ENCODE assay signal across 14 mouse cellular contexts in the genomic region with DNA sequence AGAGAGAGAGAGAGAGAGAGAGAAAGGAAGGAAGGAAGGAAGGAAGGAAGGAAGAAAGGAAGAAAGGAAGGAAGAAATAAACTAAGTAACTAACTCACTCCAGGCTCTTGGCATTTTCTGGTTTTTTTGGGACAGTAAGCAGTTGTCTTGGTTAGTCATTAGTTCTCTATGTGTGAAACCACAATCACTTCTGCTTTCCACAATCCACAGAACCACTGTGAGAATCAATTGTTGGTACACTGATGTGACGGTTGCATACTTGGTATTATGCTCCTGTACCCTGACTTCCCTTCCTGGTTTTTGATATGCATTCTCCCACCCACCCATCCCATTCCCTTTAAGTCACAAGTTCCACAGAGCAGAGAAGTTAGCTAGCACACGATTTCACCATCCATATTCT. TPM values are rescaled to one million over a fixed set of nuclear protein-coding genes. Genes with fewer than 3 reads are reported as not detected.
DNase-seq lines count a peak whose midpoint lies in the region; ATAC-seq and TF ChIP-seq lines count a peak whose summit lies in the region.
"Had no signal": no experiment of that assay in that cellular context is flagged by ENCODE, and none has a peak within 500 bp of the region (broad histone marks: within the 10 kb centered on the region; RNA-seq: fewer than 3 reads in every experiment).

No protein-coding gene starts in this region.

- no peak overlapping the region for H3K27ac ChIP-seq in kidney, embryonic 15.5 days
- H3K27ac ChIP-seq in kidney, embryonic 16.5 days (ENCODE audit: low read length), result no peak overlapping the region
- H3K27ac ChIP-seq in embryonic facial prominence, embryonic 10.5 days (replicated peaks), result no peak overlapping the region
- no peak overlapping the region for H3K27ac ChIP-seq in liver, postnatal 0 days (ENCODE audit: low read depth)

- H3K4me1 ChIP-seq in kidney, embryonic 15.5 days, result peaks cover 18% of the 10 kb centered on the region
- peaks cover 16% of the 10 kb centered on the region for H3K4me1 ChIP-seq in kidney, embryonic 16.5 days (ENCODE audit: insufficient read depth, low read length)
- peaks cover 22% of the 10 kb centered on the region for H3K4me1 ChIP-seq in G1E (ENCODE audit: insufficient read depth, low read depth, low read length)
- H3K4me1 ChIP-seq in embryonic facial prominence, embryonic 10.5 days, result peaks cover 20% of the 10 kb centered on the region
- peaks cover 18% of the 10 kb centered on the region for H3K4me1 ChIP-seq in liver, postnatal 0 days (ENCODE audit: insufficient read depth)

- ATAC-seq in kidney, embryonic 15.5 days (replicated peaks; ENCODE audit: low FRiP score), result no peak
- ATAC-seq in kidney, embryonic 16.5 days (ENCODE audit: low FRiP score, low TSS enrichment), result no peak
- no peak for ATAC-seq in G1E (ENCODE audit: extremely low read depth, insufficient number of reproducible peaks, low FRiP score, poor library complexity, severe bottlenecking)
- no peak for ATAC-seq in liver, postnatal 0 days
- ATAC-seq: lung, postnatal 0 days; Patski had no signal

- no peak overlapping the region for H3K9ac ChIP-seq in kidney, embryonic 15.5 days
- H3K9ac ChIP-seq in kidney, embryonic 16.5 days (replicated peaks; ENCODE audit: low read length), result no peak overlapping the region
- H3K9ac ChIP-seq in liver, postnatal 0 days (replicated peaks), result no peak overlapping the region

- H3K27me3 ChIP-seq in kidney, embryonic 15.5 days, result no peaks in the 10 kb centered on the region
- no peaks in the 10 kb centered on the region for H3K27me3 ChIP-seq in kidney, embryonic 16.5 days (ENCODE audit: insufficient read depth, low read length)
- no peaks in the 10 kb centered on the region for H3K27me3 ChIP-seq in G1E (ENCODE audit: insufficient read depth, low read length)
- H3K27me3 ChIP-seq in embryonic facial prominence, embryonic 10.5 days (replicated peaks; ENCODE audit: low read depth, poor library complexity, severe bottlenecking), result no peaks in the 10 kb centered on the region
- H3K27me3 ChIP-seq in liver, postnatal 0 days (ENCODE audit: insufficient read depth, low read length), result no peaks in the 10 kb centered on the region
- H3K27me3 ChIP-seq: Patski had no signal

- peak overlapping the region; percentile 77; the same call in 1 of the 2 replicates for H3K4me3 ChIP-seq in kidney, embryonic 15.5 days (replicated peaks)
- no peak overlapping the region for H3K4me3 ChIP-seq in kidney, embryonic 16.5 days (ENCODE audit: low read length)
- H3K4me3 ChIP-seq in G1E (ENCODE audit: low read depth, low read length), result peak overlapping the region; percentile 86; the same call in 1 of the 2 replicates
- H3K4me3 ChIP-seq in embryonic facial prominence, embryonic 10.5 days, result 0 out of 2 replicates have a peak overlapping the region, but pooled peaks have one; percentile 8
- no peak overlapping the region for H3K4me3 ChIP-seq in liver, postnatal 0 days (ENCODE audit: low read depth, low read length)

- WGBS in kidney, embryonic 15.5 days, result 84% methylated on average over 2 of the region's 2 CpGs
- WGBS in kidney, embryonic 16.5 days, result 80% methylated on average over 2 of the region's 2 CpGs
- 89% methylated on average over 2 of the region's 2 CpGs for WGBS in embryonic facial prominence, embryonic 10.5 days
- WGBS in liver, postnatal 0 days (ENCODE audit: insufficient replicate concordance), result 36% methylated on average over 2 of the region's 2 CpGs

- H3K4me2 ChIP-seq in kidney, embryonic 15.5 days, result no peak overlapping the region
- no peak overlapping the region for H3K4me2 ChIP-seq in kidney, embryonic 16.5 days (replicated peaks; ENCODE audit: low read depth, low read length)
- peak overlapping the region; percentile 87 for H3K4me2 ChIP-seq in liver, postnatal 0 days (ENCODE audit: low read depth, low read length)

- TF ChIP-seq EP300 in liver, postnatal 0 days (IDR thresholded peaks at IDR 0.05; ENCODE audit: low read depth), result no peak

- peaks cover 44% of the 10 kb centered on the region for H3K36me3 ChIP-seq in kidney, embryonic 15.5 days
- H3K36me3 ChIP-seq in kidney, embryonic 16.5 days (ENCODE audit: insufficient read depth, low read length), result peaks cover 38% of the 10 kb centered on the region
- H3K36me3 ChIP-seq in G1E (replicated peaks), result peaks cover 52% of the 10 kb centered on the region
- peaks cover 42% of the 10 kb centered on the region for H3K36me3 ChIP-seq in embryonic facial prominence, embryonic 10.5 days (replicated peaks)
- H3K36me3 ChIP-seq in liver, postnatal 0 days (replicated peaks; ENCODE audit: insufficient read depth, low read length), result peaks cover 39% of the 10 kb centered on the region

- TF ChIP-seq CTCF in G1E (IDR thresholded peaks at IDR 0.05; ENCODE audit: low read depth, low read length), result no peak
- no peak for TF ChIP-seq CTCF in liver, postnatal 0 days (IDR thresholded peaks at IDR 0.05; ENCODE audit: low read depth)

- no peak for DNase-seq in G1E (ENCODE audit: low spot score)
- no peak for DNase-seq in embryonic facial prominence, embryonic 10.5 days (ENCODE audit: low spot score)
- DNase-seq in liver, postnatal 0 days, result no peak
- no peak for DNase-seq in gastrocnemius, adult 18-20 months (ENCODE audit: low spot score)
- DNase-seq in embryo, embryonic 9.5 days (ENCODE audit: extremely low spot score), result no peak
- DNase-seq: adrenal gland, postnatal 25 days; cerebellum, adult 8-10 months; gastrocnemius, postnatal 25 days; kidney, adult 9 months; layer of hippocampus, postnatal 36 days had no signal

- H3K9me3 ChIP-seq in kidney, embryonic 15.5 days (replicated peaks), result no peaks in the 10 kb centered on the region
- no peaks in the 10 kb centered on the region for H3K9me3 ChIP-seq in kidney, embryonic 16.5 days (ENCODE audit: low read length)
- no peaks in the 10 kb centered on the region for H3K9me3 ChIP-seq in G1E (replicated peaks)
- H3K9me3 ChIP-seq in embryonic facial prominence, embryonic 10.5 days, result no peaks in the 10 kb centered on the region
- no peaks in the 10 kb centered on the region for H3K9me3 ChIP-seq in liver, postnatal 0 days (ENCODE audit: low read length)

RNA-seq across cellular contexts. Expression of a gene that starts 1.8 kb away (rescaled TPM):
- polyA plus RNA-seq in kidney, embryonic 15.5 days (2015; fragmentation: Nextera tagmentation; extraction: Ambion mirVana), result 24.0 and 25.7 TPM in 2 replicates
- 27.4 and 31.3 TPM in 2 replicates for polyA plus RNA-seq in kidney, embryonic 16.5 days (2015; fragmentation: Nextera tagmentation; extraction: Ambion mirVana)
- total RNA-seq in G1E (2014; fragmentation: Nextera tagmentation), result 16.3 and 22.9 TPM in 2 replicates
- total RNA-seq in G1E (2017), result 36.1 and 37.5 TPM in 2 replicates
- 26.8 and 34.1 TPM in 2 replicates for polyA plus RNA-seq in G1E (2012)
- 40.2 and 41.7 TPM in 2 replicates for polyA plus RNA-seq in embryonic facial prominence, embryonic 10.5 days (2016; fragmentation: Nextera tagmentation; extraction: Ambion mirVana)
- polyA plus RNA-seq in liver, postnatal 0 days (2015; fragmentation: Nextera tagmentation; extraction: Ambion mirVana), result 4.8 and 5.6 TPM in 2 replicates
- total RNA-seq in gastrocnemius, adult 18-20 months (2021), result 10 to 100 TPM; 10.3 to 11.4 TPM

RNA-seq across cellular contexts. Expression of a gene that starts 1.8 kb away (rescaled TPM):
- polyA plus RNA-seq in kidney, embryonic 15.5 days (2015; fragmentation: Nextera tagmentation; extraction: Ambion mirVana), result 25.4 and 26.7 TPM in 2 replicates
- 28.9 and 29.4 TPM in 2 replicates for polyA plus RNA-seq in kidney, embryonic 16.5 days (2015; fragmentation: Nextera tagmentation; extraction: Ambion mirVana)
- total RNA-seq in G1E (2014; fragmentation: Nextera tagmentation) (9.6 and 10.5 TPM in 2 replicates), G1E (2017) (20.3 TPM in 2 replicates)
- 6.1 and 8.1 TPM in 2 replicates for polyA plus RNA-seq in G1E (2012)
- polyA plus RNA-seq in embryonic facial prominence, embryonic 10.5 days (2016; fragmentation: Nextera tagmentation; extraction: Ambion mirVana), result 28.3 and 29.2 TPM in 2 replicates
- polyA plus RNA-seq in liver, postnatal 0 days (2015; fragmentation: Nextera tagmentation; extraction: Ambion mirVana), result 10.5 and 11.4 TPM in 2 replicates
- total RNA-seq in gastrocnemius, adult 18-20 months (2021), result 1 to 10 TPM; 5.5 to 7.3 TPM

RNA-seq across cellular contexts. Expression of a gene that starts 15.1 kb away (rescaled TPM):
- 5.7 and 6.0 TPM in 2 replicates for polyA plus RNA-seq in kidney, embryonic 15.5 days (2015; fragmentation: Nextera tagmentation; extraction: Ambion mirVana)
- polyA plus RNA-seq in kidney, embryonic 16.5 days (2015; fragmentation: Nextera tagmentation; extraction: Ambion mirVana), result 4.9 and 8.2 TPM in 2 replicates
- total RNA-seq in G1E (2014; fragmentation: Nextera tagmentation) (not detected in 2 replicates), G1E (2017) (not detected in 2 replicates)
- 0.24 and 0.28 TPM in 2 replicates for polyA plus RNA-seq in G1E (2012)
- 0.94 and 1.1 TPM in 2 replicates for polyA plus RNA-seq in embryonic facial prominence, embryonic 10.5 days (2016; fragmentation: Nextera tagmentation; extraction: Ambion mirVana)
- 4,025 and 4,072 TPM in 2 replicates for polyA plus RNA-seq in liver, postnatal 0 days (2015; fragmentation: Nextera tagmentation; extraction: Ambion mirVana)
- 10 to 100 TPM; 12.9 to 28.3 TPM for total RNA-seq in gastrocnemius, adult 18-20 months (2021)
- total RNA-seq: layer of hippocampus, postnatal 36 days had no signal

RNA-seq across cellular contexts. Expression of a gene that starts 44.6 kb away (rescaled TPM):
- polyA plus RNA-seq in kidney, embryonic 15.5 days (2015; fragmentation: Nextera tagmentation; extraction: Ambion mirVana), result 42.0 and 50.2 TPM in 2 replicates
- polyA plus RNA-seq in kidney, embryonic 16.5 days (2015; fragmentation: Nextera tagmentation; extraction: Ambion mirVana), result 52.8 and 54.6 TPM in 2 replicates
- total RNA-seq in G1E (2014; fragmentation: Nextera tagmentation) (22.6 and 24.6 TPM in 2 replicates), G1E (2017) (23.7 and 29.4 TPM in 2 replicates)
- polyA plus RNA-seq in G1E (2012), result 110 and 117 TPM in 2 replicates
- 54.5 and 56.7 TPM in 2 replicates for polyA plus RNA-seq in embryonic facial prominence, embryonic 10.5 days (2016; fragmentation: Nextera tagmentation; extraction: Ambion mirVana)
- 9.7 and 11.4 TPM in 2 replicates for polyA plus RNA-seq in liver, postnatal 0 days (2015; fragmentation: Nextera tagmentation; extraction: Ambion mirVana)
- total RNA-seq in gastrocnemius, adult 18-20 months (2021), result 10 to 100 TPM; 10.6 to 15.6 TPM

RNA-seq across cellular contexts. Expression of a gene that starts 50.4 kb away (rescaled TPM):
- 0.09 and 0.14 TPM in 2 replicates for polyA plus RNA-seq in kidney, embryonic 15.5 days (2015; fragmentation: Nextera tagmentation; extraction: Ambion mirVana)
- polyA plus RNA-seq in kidney, embryonic 16.5 days (2015; fragmentation: Nextera tagmentation; extraction: Ambion mirVana), result 0.05 and 0.10 TPM in 2 replicates
- total RNA-seq in G1E (2014; fragmentation: Nextera tagmentation) (23.9 and 30.0 TPM in 2 replicates), G1E (2017) (7.0 and 11.2 TPM in 2 replicates)
- polyA plus RNA-seq in G1E (2012), result 2.2 and 3.5 TPM in 2 replicates
- polyA plus RNA-seq in embryonic facial prominence, embryonic 10.5 days (2016; fragmentation: Nextera tagmentation; extraction: Ambion mirVana), result 0.10 and 0.12 TPM in 2 replicates
- polyA plus RNA-seq in liver, postnatal 0 days (2015; fragmentation: Nextera tagmentation; extraction: Ambion mirVana), result 0.26 and 0.28 TPM in 2 replicates
- under 1 TPM in 1 of 2 experiments, not detected in 1; 0.32 TPM for total RNA-seq in gastrocnemius, adult 18-20 months (2021)
- total RNA-seq: gastrocnemius, postnatal 25 days had no signal

Comparison
In these comparisons a context has a peak if more than half of its experiments do, and no peak if none do; other contexts are left out.
1. H3K4me3 ChIP-seq: peak in kidney, embryonic 15.5 days (single experiment), G1E (single experiment) and embryonic facial prominence, embryonic 10.5 days (single experiment); none in kidney, embryonic 16.5 days (single experiment) and liver, postnatal 0 days (single experiment).
2. RNA of a gene that starts 15.1 kb away (polyA plus RNA-seq): 4,025 to 4,072 TPM in liver, postnatal 0 days; 4.9 to 8.2 TPM in kidney, embryonic 16.5 days, 5.7 to 6.0 TPM in kidney, embryonic 15.5 days, 0.94 to 1.1 TPM in embryonic facial prominence, embryonic 10.5 days and 0.24 to 0.28 TPM in G1E; every median in the first group is over 100 times any median in the second.